Mouse (Mus musculus) erythroblast, embryonic 14.5 days (primary cell): ENCODE measurements around the gene Rftn1.

Experiments used
- GATA1 ChIP-seq: IDR thresholded peaks from 2 replicates; pipeline ENCODE4 v1.6.1; 2012; ENCODE audit warnings: low read length, inconsistent platforms, mixed read lengths
- TAL1 ChIP-seq: IDR thresholded peaks from 3 replicates; pipeline ENCODE4 v1.6.1; 2012; ENCODE audit warnings: low read length, inconsistent platforms, mixed read lengths

DNA sequence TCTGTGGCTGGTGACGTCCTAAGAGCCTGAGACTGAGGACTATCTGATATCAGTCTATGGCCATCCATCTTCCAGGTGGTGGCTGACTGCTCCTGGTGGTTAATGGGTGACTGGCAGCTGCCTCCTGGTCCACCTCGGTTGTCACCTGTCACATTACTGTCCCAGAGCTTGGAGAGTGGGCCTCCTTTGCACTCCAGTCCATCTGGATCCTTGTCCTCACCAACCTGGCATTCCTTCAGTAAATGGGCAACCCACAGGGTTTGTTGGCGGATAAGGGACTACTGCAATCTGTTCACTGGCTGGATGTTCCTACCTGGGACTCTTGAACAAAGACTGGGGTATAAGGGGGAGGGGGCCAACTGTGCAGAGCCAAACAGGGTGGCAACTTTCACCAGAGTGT lies 189.9 kb downstream of the Rftn1 start:
- TF ChIP-seq GATA1 (no peak), TAL1 (no peak)
